8 mouse cellular contexts compared by ENCODE assay signal in genomic region chr13:34162491-34163303, GRCm38 (mm10). TPM values are rescaled to one million over a fixed set of nuclear protein-coding genes. Genes with fewer than 3 reads are reported as not detected.
DNase-seq lines count a peak whose midpoint lies in the region; ATAC-seq and TF ChIP-seq lines count a peak whose summit lies in the region.

Gene Psmg4, plus strand, starts transcription at chr13:34162964.

- ATAC-seq in frontal cortex, adult (ENCODE audit: low TSS enrichment) = peak; percentile 95
- ATAC-seq in hematopoietic stem cell, adult 5-6 weeks (replicated peaks in 1 of 2; ENCODE audit: insufficient read depth in 1 of 2, low FRiP score in 2 of 2, low TSS enrichment in 1 of 2, low read depth in 1 of 2, poor library complexity in 2 of 2, severe bottlenecking in 2 of 2) = peak; percentile 92 to 96
- peak; percentile 96 for ATAC-seq in lung, embryonic 15.5 days (ENCODE audit: borderline replicate concordance, extremely low read depth, low FRiP score, low TSS enrichment)

- peaks cover 9% of the 10 kb centered on the region for H3K36me3 ChIP-seq in lung, embryonic 15.5 days

- peak within 1 kb of the TSS; percentile 79 for H3K9ac ChIP-seq in lung, embryonic 15.5 days

- 2% methylated on average over 44 of the region's 44 CpGs for WGBS in lung, embryonic 15.5 days
- WGBS in olfactory bulb, adult 2 months = 2% methylated on average over 44 of the region's 44 CpGs

- no peaks in the 10 kb centered on the region for H3K27me3 ChIP-seq in lung, embryonic 15.5 days

- H3K9me3 ChIP-seq in lung, embryonic 15.5 days = no peaks in the 10 kb centered on the region

- peak within 1 kb of the TSS; percentile 97 for H3K27ac ChIP-seq in lung, embryonic 15.5 days
- peak within 1 kb of the TSS; percentile 44 for H3K27ac ChIP-seq in olfactory bulb, adult 2 months (ENCODE audit: insufficient read depth, low read depth, low read length)

- peak; percentile 90 for DNase-seq in MN1 (ENCODE audit: low spot score)
- peak; percentile 92 for DNase-seq in cerebellum, adult 9-10 months
- peak; percentile 88 for DNase-seq in layer of hippocampus, adult 9-10 months (ENCODE audit: low spot score)
- DNase-seq in thymus, adult 18-20 months = peak; percentile 84 to 87

- H3K4me3 ChIP-seq in lung, embryonic 15.5 days = peak within 1 kb of the TSS; percentile 92
- H3K4me3 ChIP-seq in olfactory bulb, adult 2 months (ENCODE audit: insufficient read depth, low read depth, low read length) = peak within 1 kb of the TSS; percentile 62

- TF ChIP-seq CTCF in olfactory bulb, adult 2 months (IDR thresholded peaks at IDR 0.05; ENCODE audit: insufficient read depth, low read depth, low read length) = no peak

- peak within 1 kb of the TSS; percentile 82 for H3K4me2 ChIP-seq in lung, embryonic 15.5 days

- TF ChIP-seq POLR2A in olfactory bulb, adult 2 months (IDR thresholded peaks at IDR 0.05; ENCODE audit: insufficient read depth, low read depth, low read length) = peak; percentile 64; the same call in 1 of the 2 replicates

- peaks cover 16% of the 10 kb centered on the region for H3K4me1 ChIP-seq in lung, embryonic 15.5 days
- peaks cover 8% of the 10 kb centered on the region; the same call in 1 of the 2 replicates for H3K4me1 ChIP-seq in olfactory bulb, adult 2 months (ENCODE audit: control insufficient read depth, insufficient read depth, low read length)

RNA-seq across cellular contexts. Expression of gene Psmg4, which starts in this region (rescaled TPM):
- total RNA-seq in hematopoietic stem cell, adult 5-6 weeks (2017) = 197 and 238 TPM in 2 replicates
- polyA plus RNA-seq in lung, embryonic 15.5 days (2015; fragmentation: Nextera tagmentation; extraction: Ambion mirVana) = 64.3 and 72.7 TPM in 2 replicates
- polyA plus RNA-seq in olfactory bulb, adult 2 months (2012; ENCODE audit: insufficient read depth, insufficient read length, low replicate concordance, missing spikeins) = not detected in 2 replicates

Comparison
In these comparisons a context has a peak if more than half of its experiments do, and no peak if none do; other contexts are left out.
1. Peak in every context shown above with its lines: DNase-seq, ATAC-seq, H3K4me3 ChIP-seq and H3K27ac ChIP-seq.
2. RNA of gene Psmg4 (polyA plus RNA-seq): 64.3 to 72.7 TPM in lung, embryonic 15.5 days; not detected in olfactory bulb, adult 2 months; every median in the first group is over 10 times any median in the second.